Mouse (Mus musculus) left cerebral cortex, postnatal 14 days (tissue): Measurements from ENCODE around the gene Nr6a1. TPM values are rescaled to one million over a fixed set of nuclear protein-coding genes. Genes with fewer than 3 reads are reported as not detected.

ENCODE experiments used
- DNase-seq, 2 experiments: peaks; one replicate each; pipeline ENCODE4 v3.0.0; 2021 to 2022; ENCODE audit warnings: low spot score in 2 of 2, mixed read lengths in 1 of 2
- intact Hi-C: fragments of 180-260 bp; cut with DNase I; formaldehyde crosslinking; loops from one replicate; pipeline ENCODE4 v1.15.1; 2025
- microRNA-seq, 2 experiments: library from miRNA; unstranded; fragments of <30 nt; microRNA quantifications; one replicate each; pipeline ENCODE4 v1.2.0; 2022
- total RNA-seq, 2 experiments: library from RNA; stranded (reverse); gene quantifications; 2 replicates each; pipeline ENCODE4 v1.2.3; 2021

The Nr6a1 gene
- total RNA-seq, 2 experiments from 2014 or later: 4.7 to 6.2 TPM

GRCm38 (mm10) chr2:38704336-38704735, 223.2 kb downstream of the Nr6a1 start:
- no peak for DNase-seq

GRCm38 (mm10) chr2:38700177-38700576, 227.3 kb downstream of the Nr6a1 start:
- no peak for DNase-seq
- intact Hi-C loops: no loop called here

More at GRCm38 (mm10) chr2:38704336-38704735, 223.2 kb downstream of the Nr6a1 start:
- intact Hi-C loops: no loop called here

GRCm38 (mm10) chr2:38698623-38699022, 228.9 kb downstream of the Nr6a1 start:
- intact Hi-C loops: no loop called here
- no peak for DNase-seq

- intact Hi-C loops: no loop called here
- DNase-seq: no peak
Measured at GRCm38 (mm10) chr2:38697128-38698120, 230.1 kb downstream of the Nr6a1 start.

- intact Hi-C loops: no loop called here
- DNase-seq: no peak
Measured at GRCm38 (mm10) chr2:38695770-38696169, 231.7 kb downstream of the Nr6a1 start.

- peak; percentile 26 to 46 for DNase-seq
- intact Hi-C loops: no loop called here
Measured at GRCm38 (mm10) chr2:38691542-38691941, 235.9 kb downstream of the Nr6a1 start.

- DNase-seq: no peak
- intact Hi-C loops: no loop called here
Measured at GRCm38 (mm10) chr2:38689881-38690280, 237.6 kb downstream of the Nr6a1 start.

GRCm38 (mm10) chr2:38688791-38689520, 238.5 kb downstream of the Nr6a1 start:
- DNase-seq: peak; percentile 54 to 70
- intact Hi-C loops: no loop called here

GRCm38 (mm10) chr2:38685746-38686145, 241.7 kb downstream of the Nr6a1 start:
- intact Hi-C loops: no loop called here
- DNase-seq: no peak

- no peak for DNase-seq
- intact Hi-C loops: no loop called here
Measured at GRCm38 (mm10) chr2:38683083-38683482, 244.4 kb downstream of the Nr6a1 start.

GRCm38 (mm10) chr2:38682209-38682608, 245.3 kb downstream of the Nr6a1 start:
- DNase-seq: no peak

GRCm38 (mm10) chr2:38678947-38679346, 248.5 kb downstream of the Nr6a1 start:
- intact Hi-C loops: no loop called here
- no peak for DNase-seq

More at GRCm38 (mm10) chr2:38682209-38682608, 245.3 kb downstream of the Nr6a1 start:
- intact Hi-C loops: no loop called here

GRCm38 (mm10) chr2:38675366-38675969, 252.0 kb downstream of the Nr6a1 start:
- intact Hi-C loops: no loop called here
- DNase-seq: no peak

Small RNA genes lying within 50 kb of the gene (microRNA-seq; reads per million reads assigned to microRNA genes)
- 10.8 to 27.3 reads per million in 2 experiments for gene Mir181a-2
- 4,556 to 4,808 reads per million in 2 experiments for gene Mir181b-2

Other genes with a start within 250 kb of the Nr6a1 start
- not detected for gene Nr5a1, start 213.1 kb downstream of the Nr6a1 start, total RNA-seq
- gene Olfml2a, start 4.3 kb upstream of the Nr6a1 start, total RNA-seq: 1 to 10 TPM; 3.5 to 4.0 TPM
- under 1 TPM; 0.40 to 0.51 TPM for gene Wdr38, start 69.8 kb upstream of the Nr6a1 start, total RNA-seq
- 100 to 1,000 TPM; 100 to 107 TPM for gene Arpc5l, start 77.7 kb upstream of the Nr6a1 start, total RNA-seq
- gene Rpl35, start 77.9 kb upstream of the Nr6a1 start, total RNA-seq: 100 to 1,000 TPM; 234 to 241 TPM
- gene Golga1, start 137.9 kb upstream of the Nr6a1 start, total RNA-seq: 10 to 100 TPM; 26.1 to 31.9 TPM